Mouse (Mus musculus) kidney, adult 18-20 months (tissue): ENCODE results near the gene Fam81a.
A peak's percentile ranks its signal among the peaks of the same experiment; 100 is the strongest.

Experiments
- DNase-seq: peaks from one replicate; pipeline ENCODE4 v3.0.0; 2021

The Fam81a gene

DNA sequence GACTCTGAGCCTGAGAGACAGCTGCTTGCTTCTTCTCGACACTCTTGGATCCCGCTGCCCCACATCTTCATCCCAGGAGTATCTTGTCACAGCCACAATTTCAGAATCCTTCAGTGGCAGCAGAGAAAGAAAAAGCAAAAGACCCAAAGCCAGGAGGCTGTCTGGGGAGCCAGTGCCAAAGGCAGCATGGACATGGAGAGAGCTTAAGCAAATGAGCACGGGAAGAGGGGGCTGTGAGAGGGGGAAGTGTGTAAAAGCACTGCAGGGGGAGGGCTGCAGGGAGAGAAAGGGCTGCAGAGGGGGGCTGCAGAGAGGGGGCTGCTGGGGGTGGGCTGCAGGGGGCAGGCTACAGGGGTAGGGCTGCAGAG lies 93.0 kb downstream of the Fam81a start:
- DNase-seq = no peak

DNA sequence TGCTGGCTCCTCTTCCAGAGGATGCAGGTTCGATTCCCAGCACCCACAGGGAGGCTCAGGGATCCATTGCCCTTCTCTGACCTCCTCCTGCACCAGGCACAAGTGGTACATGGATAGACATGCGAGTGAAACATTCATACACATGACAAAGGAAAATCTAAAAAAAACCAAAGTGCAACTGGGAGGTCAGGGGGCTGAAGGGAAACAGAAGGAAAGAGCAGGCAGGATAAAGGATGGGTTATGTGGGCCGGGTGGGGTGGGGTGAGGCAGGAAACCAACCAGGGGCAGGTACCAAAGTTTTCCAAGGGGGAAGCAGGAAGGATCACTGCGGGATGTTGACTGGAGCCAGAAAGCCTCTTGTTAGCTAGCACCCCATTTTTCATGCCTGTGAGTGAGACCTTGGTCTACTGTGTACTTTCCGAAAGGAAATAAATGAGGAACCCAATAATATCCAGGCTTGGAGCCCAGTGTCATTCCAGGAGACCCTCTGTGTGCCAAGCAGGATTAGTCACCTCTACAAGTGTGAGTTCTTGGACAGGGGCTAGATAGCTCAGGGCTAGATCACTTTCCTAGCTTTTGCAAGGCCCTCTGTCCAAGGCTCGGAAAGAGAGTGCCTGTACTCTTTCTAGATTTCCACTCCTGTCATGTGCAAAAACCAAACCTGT lies 93.5 kb downstream of the Fam81a start:
- peak; percentile 11 for DNase-seq

DNA sequence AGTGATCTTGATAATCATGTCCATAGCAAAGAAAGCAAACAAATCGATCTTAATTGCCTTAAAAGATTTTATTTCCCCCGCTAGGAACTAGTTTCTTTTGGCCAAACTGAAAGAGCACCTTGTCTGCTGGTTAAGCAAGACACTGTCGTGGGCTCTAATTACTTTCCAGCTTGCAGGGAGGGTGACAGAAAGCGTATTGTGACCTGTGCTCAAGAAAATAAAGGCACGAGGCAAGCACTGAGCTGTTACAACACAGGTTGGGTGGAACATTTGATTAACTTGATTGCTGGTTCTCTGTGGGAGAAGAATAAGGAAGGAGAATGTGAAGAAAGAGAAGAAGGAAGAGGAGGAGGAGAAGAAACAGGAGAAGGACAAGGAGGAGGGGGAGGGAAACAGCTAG lies 94.1 kb downstream of the Fam81a start:
- no peak for DNase-seq

DNA sequence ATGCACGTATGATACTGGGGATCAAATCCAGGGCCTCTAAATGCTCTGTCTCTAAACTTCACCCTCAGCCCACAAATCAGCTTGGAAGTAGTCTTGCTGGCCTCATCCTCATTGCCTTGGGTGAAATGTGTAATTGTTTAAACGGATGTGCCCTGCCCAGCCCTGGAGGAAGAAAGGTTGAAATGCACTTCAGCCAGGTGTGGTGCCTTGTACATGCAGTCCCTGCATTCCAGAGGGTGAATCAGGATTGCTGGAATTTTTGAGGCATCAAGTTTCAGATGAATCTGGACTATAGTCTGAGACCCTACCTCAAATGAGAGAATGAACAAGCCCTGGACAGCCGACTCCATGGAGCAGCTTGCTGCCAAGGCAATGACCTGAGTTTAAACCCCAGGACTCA lies 94.5 kb downstream of the Fam81a start:
- no peak for DNase-seq

DNA sequence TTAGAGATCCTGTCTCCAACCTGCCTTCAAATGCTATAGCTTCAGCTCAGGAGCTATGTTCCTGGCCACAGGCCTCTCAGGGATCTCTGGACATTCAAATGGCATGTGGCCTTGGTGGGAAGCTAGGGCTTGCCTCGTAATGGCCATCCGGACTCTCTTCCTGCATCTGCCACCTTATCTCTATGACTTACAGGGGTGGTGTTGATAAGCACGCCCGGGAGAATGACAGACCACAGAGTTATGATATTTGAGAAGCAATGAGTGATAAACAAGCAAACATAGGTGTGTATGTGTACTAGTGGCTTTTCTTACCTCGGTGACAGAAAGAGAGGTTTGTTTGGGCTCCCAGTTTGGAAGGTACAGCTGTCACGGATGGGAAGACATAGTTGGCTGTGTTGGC lies 96.1 kb downstream of the Fam81a start:
- DNase-seq = no peak

DNA sequence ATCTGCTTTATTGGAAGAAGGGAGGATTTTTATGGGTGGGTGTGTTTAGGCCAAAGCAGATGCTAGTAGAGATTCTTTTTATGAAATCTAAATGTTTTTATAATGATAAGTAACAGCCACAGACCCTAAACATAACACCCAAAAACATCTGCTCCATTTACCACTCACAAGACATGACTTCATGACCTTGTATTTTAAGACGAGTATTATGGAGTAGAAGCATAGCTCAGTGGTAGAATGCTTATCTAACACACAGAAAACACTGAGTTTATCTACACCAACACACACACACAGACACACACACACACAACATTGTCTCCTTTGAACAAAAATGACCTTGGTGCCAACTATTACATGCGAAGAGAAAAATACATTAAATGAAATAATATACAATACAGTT lies 97.5 kb downstream of the Fam81a start:
- no peak for DNase-seq

DNA sequence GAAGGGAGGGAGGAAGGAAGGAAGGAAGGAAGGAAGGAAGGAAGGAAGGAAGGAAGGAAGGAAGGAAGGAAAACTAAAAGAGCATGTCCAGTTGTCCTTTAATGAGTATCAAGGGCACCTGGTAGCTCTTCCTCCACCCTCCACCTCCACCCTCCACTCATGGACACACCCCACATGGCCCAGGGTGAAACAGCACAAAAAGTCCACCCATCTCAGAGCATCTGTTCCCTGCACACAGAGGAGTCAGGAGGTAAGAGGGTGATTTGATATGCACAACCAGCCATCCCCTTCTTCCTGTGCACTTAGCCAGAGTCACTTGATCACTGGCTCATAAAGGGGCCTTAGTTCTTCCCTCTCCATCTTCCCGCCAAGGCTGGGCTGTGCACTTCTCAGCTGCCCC lies 99.4 kb downstream of the Fam81a start:
- no peak for DNase-seq

DNA sequence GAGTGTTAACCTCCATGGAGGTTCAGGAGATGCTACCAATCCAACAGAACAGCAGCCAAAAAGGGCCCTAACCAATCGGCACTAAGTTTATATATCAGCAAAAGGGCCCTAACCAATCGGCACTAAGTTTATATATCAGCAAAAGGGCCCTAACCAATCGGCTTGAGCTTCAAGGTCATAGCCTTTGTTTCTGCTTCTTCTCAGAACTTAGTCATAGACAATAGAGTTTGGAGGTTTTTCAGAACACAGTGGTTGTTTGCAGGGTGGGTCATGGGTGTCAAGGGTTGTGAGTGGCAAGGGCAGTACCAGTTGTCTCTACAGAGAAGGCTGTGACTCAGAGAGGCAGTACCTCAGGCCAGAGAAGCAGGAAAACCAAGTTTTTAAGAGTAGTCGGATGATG lies 100.2 kb downstream of the Fam81a start:
- no peak for DNase-seq

DNA sequence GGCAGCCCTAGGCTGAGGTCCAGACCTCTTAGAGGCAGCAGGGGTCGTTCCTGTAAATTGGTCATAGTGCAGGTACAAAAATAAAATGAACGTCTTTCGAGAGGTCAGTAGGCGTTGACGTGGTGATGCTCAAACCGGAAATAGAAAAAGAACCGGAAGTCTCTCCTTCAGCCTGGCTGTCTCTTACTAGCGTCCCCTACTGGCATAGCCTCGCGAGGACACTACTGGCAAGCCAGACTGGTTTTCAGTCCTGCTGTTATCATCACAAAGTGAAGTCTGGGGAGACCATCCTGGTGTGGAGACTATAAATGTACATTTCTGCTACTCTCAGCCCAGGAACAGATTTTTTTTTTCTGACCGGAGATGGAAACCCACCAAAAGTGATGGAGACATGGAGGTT lies 101.8 kb downstream of the Fam81a start:
- no peak for DNase-seq

DNA sequence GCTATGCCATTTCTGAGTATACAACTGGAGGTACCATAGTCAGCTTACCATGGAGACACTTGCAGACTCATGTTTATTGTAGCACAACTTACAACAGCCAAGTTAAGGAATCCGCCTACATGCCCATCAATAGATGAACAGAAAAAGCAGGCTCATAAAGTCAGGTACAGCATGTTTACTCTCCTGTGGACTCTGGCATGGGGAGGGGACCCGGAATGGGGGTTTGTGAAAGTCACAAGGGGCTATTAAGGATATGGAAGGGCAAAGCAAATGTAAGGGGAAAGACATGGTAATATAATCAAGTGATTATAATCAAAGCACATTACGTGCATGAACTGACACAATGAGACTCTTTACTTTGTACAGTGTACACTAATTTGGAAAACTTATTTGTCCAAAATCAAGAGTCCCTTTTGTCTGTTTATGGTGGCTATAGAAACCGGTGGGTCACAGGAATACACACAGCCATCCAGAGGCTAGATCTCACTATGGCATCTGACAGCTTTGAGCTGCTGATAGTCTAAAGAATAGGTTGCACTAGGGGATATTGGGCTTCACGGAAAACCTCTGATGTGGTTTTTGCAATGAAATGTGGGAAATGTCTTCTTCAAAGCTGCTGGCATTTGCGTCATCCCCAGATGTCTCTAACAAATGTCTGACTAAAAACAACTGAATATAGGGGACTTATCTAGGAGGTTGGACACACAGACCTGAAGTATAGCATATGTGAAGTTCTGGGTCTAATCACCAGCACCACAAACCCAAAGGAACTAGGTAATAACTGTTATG lies 102.6 kb downstream of the Fam81a start:
- DNase-seq = no peak
